Mouse (Mus musculus): ENCODE results near the gene C1qtnf9.

- TF ChIP-seq CTCF (conservative IDR thresholded peaks at IDR 0.05; ENCODE audit: insufficient read depth, insufficient read length, low read depth, low read length) (no peak), POLR2A (IDR thresholded peaks at IDR 0.05; ENCODE audit: low read depth, low read length) (no peak)
These were observed 40.8 kb upstream of the C1qtnf9 start for GRCm38 (mm10) chr14:60727130-60727529.
